Mouse (Mus musculus) cortical plate, adult 2 months (tissue): ENCODE measurements around the gene Myo1c. TPM values are rescaled to one million over a fixed set of nuclear protein-coding genes. Genes with fewer than 3 reads are reported as not detected.

Experiments used
- H3K27ac ChIP-seq: fragments of 200-500 bp; 2 replicates; pipeline ENCODE4 v1.5.1; 2012; ENCODE audit warnings: low read length, control low read depth, inconsistent platforms; ENCODE audit not compliant: insufficient read depth
- H3K4me1 ChIP-seq: fragments of 200-500 bp; 2 replicates; pipeline ENCODE4 v1.6.1; 2011; ENCODE audit warnings: low read length; ENCODE audit not compliant: control insufficient read depth, insufficient read depth
- H3K4me3 ChIP-seq: fragments of 200-500 bp; 2 replicates; pipeline ENCODE4 v1.5.1; 2011; ENCODE audit warnings: mild to moderate bottlenecking, low read length, control low read depth; ENCODE audit not compliant: insufficient read depth
- CTCF ChIP-seq: fragments of 200-500 bp; IDR thresholded peaks from 2 replicates; pipeline ENCODE4 v1.5.1; 2011; ENCODE audit warnings: mild to moderate bottlenecking, control low read depth, low read length; ENCODE audit not compliant: insufficient read depth; ENCODE audit errors: extremely low read depth
- POLR2A ChIP-seq: fragments of 200-500 bp; IDR thresholded peaks from 2 replicates; pipeline ENCODE4 v1.6.1; 2011; ENCODE audit warnings: mild to moderate bottlenecking, low read length, control low read depth; ENCODE audit not compliant: insufficient read depth; ENCODE audit errors: extremely low read depth
- polyA plus RNA-seq: library from polyadenylated mRNA; depleted of rRNA; stranded (reverse); fragments of >200 nt; gene quantifications from 2 replicates; pipeline ENCODE4 v1.2.3, GENCODE M21; 2012

Gene Myo1c
- polyA plus RNA-seq, 1 experiment = 17.7 TPM

GRCm38 (mm10) chr11:75660081-75660590, 9.8 kb downstream of the Myo1c start:
- Histone ChIP-seq H3K4me1 (0 out of 2 replicates have a peak, but pooled peaks cover 3% of the 10 kb centered on the region), H3K27ac (no peak overlapping the region), H3K4me3 (no peak overlapping the region)
- no peak for TF ChIP-seq CTCF
- TF ChIP-seq POLR2A = no peak

DNA sequence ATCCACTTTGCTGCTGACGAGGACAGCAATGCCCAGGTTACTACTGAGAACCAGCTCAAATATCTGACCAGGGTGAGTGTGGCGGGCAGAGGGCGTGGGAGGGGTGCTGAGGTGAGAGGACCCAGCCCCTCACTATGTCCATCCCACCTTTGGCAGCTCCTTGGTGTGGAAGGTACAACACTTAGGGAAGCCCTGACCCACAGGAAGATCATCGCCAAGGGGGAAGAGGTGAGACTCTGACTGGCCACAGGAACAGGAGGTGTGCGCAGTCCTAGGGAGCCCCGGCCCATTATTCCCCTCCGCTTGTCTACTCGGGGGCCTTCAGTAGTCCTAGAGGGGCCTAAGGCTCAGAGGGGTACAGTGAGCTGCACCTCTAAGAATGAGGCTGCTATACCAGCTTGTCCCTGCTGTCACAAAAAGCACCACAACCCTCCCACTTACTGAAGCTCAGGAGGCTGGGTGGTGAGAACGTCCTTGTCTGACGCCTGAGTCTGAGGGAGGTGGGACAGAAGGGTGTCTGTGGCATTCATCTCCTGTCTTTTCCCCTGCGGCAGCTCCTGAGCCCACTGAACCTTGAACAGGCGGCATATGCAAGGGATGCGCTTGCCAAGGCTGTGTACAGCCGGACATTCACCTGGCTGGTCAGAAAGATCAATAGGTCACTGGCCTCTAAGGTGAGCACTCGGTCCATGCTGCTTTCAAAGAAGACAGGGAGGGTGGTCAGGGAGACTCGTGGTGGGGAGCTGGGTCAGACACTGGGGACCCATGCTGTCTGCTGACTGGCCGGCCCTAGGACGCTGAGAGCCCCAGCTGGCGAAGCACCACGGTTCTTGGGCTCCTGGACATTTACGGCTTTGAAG, 10.9 kb downstream of the Myo1c start:
- TF ChIP-seq POLR2A (no peak), CTCF (no peak)
- no peak overlapping the region for H3K27ac ChIP-seq
- H3K4me1 ChIP-seq = 0 out of 2 replicates have a peak, but pooled peaks cover 3% of the 10 kb centered on the region
- no peak overlapping the region for H3K4me3 ChIP-seq

- TF ChIP-seq CTCF (no peak), POLR2A (no peak)
- Histone ChIP-seq H3K4me1 (0 out of 2 replicates have a peak, but pooled peaks cover 1% of the 10 kb centered on the region), H3K4me3 (no peak overlapping the region), H3K27ac (no peak overlapping the region)
Observed at GRCm38 (mm10) chr11:75662131-75662530, 11.8 kb downstream of the Myo1c start.

DNA sequence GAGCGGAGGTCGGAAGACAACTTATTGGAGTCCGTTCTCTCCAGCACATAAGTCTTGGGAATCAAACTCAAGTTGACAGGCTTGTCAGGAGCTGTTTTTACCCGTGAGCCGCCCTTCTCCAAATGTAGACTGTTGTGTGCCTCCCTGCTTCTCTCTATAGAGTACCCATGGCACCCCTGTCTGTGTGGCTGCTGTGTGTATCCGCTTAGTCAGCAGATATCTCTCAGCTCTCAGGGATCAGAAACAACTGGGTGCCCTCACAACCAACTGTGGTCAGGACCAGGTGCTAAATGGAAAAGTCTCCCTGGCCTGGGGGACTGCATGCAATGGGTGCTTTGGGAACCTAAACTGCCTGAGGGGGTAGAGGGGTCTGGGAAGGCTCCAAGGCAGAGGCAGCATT, 16.0 kb downstream of the Myo1c start:
- TF ChIP-seq POLR2A = no peak
- TF ChIP-seq CTCF = no peak
- H3K4me3 ChIP-seq = no peak overlapping the region

GRCm38 (mm10) chr11:75668621-75669020, 18.3 kb downstream of the Myo1c start:
- H3K4me1 ChIP-seq = peaks cover 4% of the 10 kb centered on the region; the same call in 1 of the 2 replicates
- no peak overlapping the region for H3K4me3 ChIP-seq
- no peak overlapping the region for H3K27ac ChIP-seq
- no peak for TF ChIP-seq CTCF
- no peak for TF ChIP-seq POLR2A

More for the DNA sequence above, 16.0 kb downstream of the Myo1c start:
- H3K4me1 ChIP-seq = no peaks in the 10 kb centered on the region
- no peak overlapping the region for H3K27ac ChIP-seq

DNA sequence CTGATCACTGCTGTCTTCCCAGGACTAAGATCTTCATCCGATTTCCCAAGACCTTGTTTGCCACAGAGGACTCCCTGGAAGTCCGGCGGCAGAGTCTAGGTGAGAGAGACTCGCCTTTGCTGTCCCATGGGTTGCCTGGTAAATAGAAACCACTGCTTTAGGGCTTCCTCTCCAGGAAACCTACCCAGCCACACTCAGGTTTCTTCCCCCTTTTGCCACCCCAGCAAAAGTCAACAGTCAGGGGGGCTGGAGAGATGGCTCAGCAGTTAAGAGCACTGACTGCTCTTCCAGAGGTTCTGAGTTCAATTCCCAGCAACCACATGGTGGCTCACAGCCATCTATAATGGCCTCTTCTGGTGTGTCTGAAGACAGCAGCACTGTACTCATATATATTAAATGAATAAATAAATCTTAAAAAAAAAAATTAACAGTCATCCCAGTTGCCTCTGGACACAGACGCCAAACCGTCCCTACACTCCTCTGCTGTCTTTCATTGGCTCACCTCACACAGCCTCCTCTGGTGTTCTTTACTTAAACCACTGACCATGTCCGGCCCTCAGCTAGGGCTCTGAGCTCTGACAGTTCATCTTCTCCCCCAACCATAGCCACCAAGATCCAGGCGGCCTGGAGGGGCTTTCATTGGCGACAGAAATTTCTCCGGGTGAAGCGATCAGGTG, 19.0 kb downstream of the Myo1c start:
- H3K27ac ChIP-seq = no peak overlapping the region
- no peak overlapping the region for H3K4me3 ChIP-seq
- TF ChIP-seq POLR2A (no peak), CTCF (no peak)
- peaks cover 4% of the 10 kb centered on the region; the same call in 1 of the 2 replicates for H3K4me1 ChIP-seq

DNA sequence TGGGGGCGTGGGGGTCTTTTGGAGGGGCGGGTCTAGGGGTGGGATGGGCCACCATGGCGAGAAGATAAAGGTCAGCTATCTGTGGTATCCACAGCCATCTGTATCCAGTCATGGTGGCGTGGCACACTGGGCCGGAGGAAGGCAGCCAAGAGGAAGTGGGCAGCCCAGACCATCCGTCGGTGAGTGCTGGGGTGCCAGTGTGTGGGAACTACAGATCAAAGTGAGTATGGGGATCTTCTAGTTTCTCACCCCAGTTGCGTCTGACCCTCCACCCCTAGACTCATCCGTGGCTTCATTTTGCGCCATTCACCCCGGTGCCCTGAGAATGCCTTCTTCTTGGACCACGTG, 19.5 kb downstream of the Myo1c start:
- TF ChIP-seq CTCF = no peak
- TF ChIP-seq POLR2A = no peak
- Histone ChIP-seq H3K4me3 (no peak overlapping the region), H3K27ac (no peak overlapping the region), H3K4me1 (peaks cover 4% of the 10 kb centered on the region; the same call in 1 of the 2 replicates)

DNA sequence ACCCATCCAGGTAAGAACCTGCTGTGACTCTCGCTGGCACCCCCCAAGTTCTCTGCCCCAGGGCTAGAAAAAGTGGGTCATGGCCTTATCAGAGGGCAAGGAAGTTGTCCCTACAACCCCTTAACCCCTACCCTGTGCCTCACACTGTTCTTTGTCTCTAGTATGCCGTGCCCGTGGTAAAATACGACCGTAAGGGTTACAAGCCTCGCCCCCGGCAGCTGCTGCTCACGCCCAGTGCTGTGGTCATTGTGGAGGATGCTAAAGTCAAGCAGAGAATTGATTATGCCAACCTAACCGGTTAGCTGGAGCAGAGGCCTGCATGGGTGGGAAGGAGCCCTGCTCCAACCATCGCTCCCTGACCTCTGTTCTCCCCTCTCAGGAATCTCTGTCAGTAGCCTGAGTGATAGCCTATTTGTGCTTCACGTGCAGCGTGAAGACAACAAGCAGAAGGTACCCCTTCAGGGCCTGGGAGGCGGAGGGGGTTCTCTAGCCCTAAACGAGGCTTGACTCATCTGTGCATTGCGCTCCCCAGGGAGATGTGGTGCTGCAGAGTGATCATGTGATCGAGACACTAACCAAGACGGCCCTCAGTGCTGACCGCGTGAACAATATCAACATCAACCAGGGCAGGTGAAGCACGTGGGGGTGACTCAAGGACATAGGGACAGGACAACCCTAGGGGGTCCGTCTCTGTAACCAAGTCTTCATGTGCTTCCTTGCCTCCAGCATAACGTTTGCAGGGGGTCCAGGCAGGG, 21.3 kb downstream of the Myo1c start:
- Histone ChIP-seq H3K27ac (no peak overlapping the region), H3K4me3 (no peak overlapping the region)

GRCm38 (mm10) chr11:75673411-75673810, 23.1 kb downstream of the Myo1c start:
- Histone ChIP-seq H3K27ac (no peak overlapping the region), H3K4me1 (peaks cover 4% of the 10 kb centered on the region; the same call in 1 of the 2 replicates), H3K4me3 (no peak overlapping the region)
- no peak for TF ChIP-seq POLR2A
- TF ChIP-seq CTCF = no peak

More for the DNA sequence above, 21.3 kb downstream of the Myo1c start:
- TF ChIP-seq CTCF (no peak), POLR2A (no peak)
- peaks cover 4% of the 10 kb centered on the region; the same call in 1 of the 2 replicates for H3K4me1 ChIP-seq
